Mouse (Mus musculus): Measurements from ENCODE around the gene Gm11168.
"Not testable (repeated sequence)": the region's sequence is repeated elsewhere in the genome, so short reads cannot be mapped to it uniquely, and the experiment has no call there.

Gm11168 gene

DNA sequence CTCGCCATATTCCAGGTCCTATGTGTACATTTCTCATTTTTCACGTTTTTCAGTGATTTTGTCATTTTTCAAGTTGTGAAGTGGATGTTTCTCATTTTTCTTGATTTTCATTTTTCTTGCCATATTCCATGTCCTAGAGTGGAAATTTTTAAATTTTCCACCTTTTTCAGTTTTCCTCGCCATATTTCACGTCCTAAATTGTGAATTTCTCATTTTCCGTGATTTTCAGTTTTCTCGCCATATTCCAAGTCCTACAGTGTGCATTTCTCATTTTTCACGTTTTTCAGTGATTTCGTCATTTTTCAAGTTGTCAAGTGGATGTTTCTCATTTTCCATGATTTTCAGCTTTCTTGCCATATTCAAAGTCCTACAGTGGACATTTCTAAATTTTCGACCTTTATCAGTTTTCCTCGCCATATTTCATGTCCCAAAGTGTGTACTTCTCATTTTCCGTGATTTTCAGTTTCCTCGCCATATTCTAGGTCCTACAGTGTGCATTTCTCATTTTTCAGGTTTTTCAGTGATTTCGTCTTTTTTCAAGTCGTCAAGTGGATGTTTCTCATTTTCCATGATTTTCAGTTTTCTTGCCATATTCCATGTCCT is at the start of gene Gm11168:
Gm11168 (plus strand) TSS at position 553 of the 603 bp plus-strand sequence.
- not testable (repeated sequence) for DNase-seq (ENCODE audit: low read depth, low spot score)

DNA sequence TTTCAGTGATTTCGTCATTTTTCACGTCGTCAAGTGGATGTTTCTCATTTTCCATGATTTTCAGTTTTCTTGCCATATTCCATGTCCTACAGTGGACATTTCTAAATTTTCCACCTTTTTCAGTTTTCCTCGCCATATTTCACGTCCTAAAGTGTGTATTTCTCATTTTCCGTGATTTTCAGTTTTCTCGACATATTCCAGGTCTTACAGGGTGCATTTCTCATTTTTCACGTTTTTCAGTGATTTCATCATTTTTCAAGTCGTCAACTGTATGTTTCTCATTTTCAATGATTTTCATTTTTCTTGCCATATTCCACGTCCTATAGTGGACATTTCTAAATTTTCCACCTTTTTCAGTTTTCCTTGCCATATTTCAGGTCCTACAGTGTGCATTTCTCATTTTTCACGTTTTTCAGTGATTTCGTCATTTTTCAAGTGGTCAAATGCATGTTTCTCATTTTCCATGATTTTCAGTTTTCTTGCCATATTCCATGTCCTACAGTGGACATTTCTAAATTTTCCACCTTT is 2.6 kb upstream of the Gm11168 start, which contains the start of gene Gm10722:
Gm10722 (plus strand) TSS at position 478 of the 528 bp plus-strand sequence.
- DNase-seq (ENCODE audit: low read depth, low spot score) = peak; percentile 34

DNA sequence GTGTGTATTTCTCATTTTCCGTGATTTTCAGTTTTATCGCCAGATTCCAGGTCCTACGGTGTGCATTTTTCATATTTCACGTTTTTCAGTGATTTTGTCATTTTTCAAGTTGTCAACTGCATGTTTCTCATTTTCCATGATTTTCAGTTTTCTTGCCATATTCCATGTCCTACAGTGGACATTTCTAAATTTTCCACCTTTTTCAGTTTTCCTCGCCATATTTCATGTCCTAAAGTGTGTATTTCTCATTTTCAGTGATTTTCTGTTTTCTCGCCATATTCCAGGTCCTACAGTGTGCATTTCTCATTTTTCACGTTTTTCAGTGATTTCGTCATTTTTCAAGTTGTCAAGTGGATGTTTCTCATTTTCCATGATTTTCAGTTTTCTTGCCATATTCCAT is 2.1 kb upstream of the Gm11168 start:
- DNase-seq (ENCODE audit: low read depth, low spot score) = not testable (repeated sequence)

DNA sequence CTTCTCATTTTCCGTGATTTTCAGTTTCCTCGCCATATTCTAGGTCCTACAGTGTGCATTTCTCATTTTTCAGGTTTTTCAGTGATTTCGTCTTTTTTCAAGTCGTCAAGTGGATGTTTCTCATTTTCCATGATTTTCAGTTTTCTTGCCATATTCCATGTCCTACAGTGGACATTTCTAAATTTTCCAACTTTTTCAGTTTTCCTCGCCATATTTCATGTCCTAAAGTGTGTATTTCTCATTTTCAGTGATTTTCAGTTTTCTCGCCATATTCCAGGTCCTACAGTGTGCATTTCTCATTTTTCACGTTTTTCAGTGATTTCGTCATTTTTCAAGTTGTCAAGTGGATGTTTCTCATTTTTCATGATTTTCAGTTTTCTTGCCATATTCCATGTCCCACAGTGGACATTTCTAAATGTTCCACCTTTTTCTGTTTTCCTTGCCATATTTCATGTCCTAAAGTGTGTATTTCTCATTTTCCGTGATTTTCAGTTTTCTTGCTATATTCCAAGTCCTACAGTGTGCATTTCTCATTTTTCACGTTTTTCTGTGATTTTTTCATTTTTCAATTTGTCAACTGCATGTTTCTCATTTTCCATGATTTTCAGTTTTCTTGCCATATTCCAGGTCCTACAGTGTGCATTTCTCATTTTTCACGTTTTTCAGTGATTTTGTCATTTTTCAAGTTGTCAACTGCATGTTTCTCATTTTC is 1.0 kb upstream of the Gm11168 start:
- DNase-seq (ENCODE audit: low read depth, low spot score) = peak; percentile 14

DNA sequence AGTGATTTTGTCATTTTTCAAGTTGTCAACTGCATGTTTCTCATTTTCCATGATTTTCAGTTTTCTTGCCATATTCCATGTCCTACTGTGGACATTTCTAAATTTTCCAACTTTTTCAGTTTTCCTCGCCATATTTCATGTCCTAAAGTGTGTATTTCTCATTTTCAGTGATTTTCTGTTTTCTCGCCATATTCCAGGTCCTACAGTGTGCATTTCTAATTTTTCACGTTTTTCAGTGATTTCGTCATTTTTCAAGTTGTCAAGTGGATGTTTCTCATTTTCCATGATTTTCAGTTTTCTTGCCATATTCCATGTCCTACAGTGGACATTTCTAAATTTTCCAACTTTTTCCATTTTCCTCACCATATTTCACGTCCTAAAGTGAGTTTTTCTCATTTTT is 3.0 kb downstream of the Gm11168 start:
- not testable (repeated sequence) for DNase-seq (ENCODE audit: low read depth, low spot score)

DNA sequence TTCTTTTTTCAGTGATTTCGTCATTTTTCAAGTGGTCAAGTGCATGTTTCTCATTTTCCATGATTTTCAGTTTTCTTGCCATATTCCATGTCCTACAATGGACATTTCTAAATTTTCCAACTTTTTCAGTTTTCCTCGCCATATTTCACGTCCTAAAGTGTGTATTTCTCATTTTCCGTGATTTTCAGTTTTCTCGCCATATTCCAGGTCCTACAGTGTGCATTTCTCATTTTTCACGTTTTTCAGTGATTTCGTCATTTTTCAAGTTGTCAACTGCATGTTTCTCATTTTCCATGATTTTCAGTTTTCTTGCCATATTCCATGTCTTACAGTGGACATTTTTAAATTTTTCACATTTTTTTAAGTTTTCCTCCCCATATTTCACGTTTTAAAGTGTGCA is 3.5 kb downstream of the Gm11168 start:
- not testable (repeated sequence) for DNase-seq (ENCODE audit: low read depth, low spot score)

DNA sequence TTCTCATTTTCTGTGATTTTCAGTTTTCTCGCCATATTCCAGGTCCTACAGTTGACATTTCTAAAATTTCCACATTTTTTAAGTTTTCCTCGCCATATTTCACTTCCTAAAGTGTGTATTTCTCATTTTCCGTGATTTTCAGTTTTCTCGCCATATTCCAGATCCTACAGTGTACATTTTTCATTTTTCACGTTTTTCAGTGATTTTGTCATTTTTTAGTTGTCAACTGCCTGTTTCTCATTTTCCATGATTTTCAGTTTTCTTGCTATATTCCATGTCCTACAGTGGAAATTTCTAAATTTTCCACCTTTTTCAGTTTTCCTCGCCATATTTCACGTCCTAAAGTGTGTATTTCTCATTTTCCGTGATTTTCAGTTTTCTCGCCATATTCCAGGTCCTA is 4.1 kb downstream of the Gm11168 start:
- DNase-seq (ENCODE audit: low read depth, low spot score) = peak; percentile 13

DNA sequence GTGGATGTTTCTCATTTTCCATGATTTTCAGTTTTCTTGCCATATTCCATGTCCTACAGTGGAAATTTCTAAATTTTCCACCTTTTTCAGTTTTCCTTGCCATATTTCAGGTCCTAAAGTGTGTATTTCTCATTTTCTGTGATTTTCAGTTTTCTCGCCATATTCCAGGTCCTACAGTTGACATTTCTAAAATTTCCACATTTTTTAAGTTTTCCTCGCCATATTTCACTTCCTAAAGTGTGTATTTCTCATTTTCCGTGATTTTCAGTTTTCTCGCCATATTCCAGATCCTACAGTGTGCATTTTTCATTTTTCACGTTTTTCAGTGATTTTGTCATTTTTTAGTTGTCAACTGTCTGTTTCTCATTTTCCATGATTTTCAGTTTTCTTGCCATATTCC is 6.2 kb downstream of the Gm11168 start:
- not testable (repeated sequence) for DNase-seq (ENCODE audit: low read depth, low spot score)

DNA sequence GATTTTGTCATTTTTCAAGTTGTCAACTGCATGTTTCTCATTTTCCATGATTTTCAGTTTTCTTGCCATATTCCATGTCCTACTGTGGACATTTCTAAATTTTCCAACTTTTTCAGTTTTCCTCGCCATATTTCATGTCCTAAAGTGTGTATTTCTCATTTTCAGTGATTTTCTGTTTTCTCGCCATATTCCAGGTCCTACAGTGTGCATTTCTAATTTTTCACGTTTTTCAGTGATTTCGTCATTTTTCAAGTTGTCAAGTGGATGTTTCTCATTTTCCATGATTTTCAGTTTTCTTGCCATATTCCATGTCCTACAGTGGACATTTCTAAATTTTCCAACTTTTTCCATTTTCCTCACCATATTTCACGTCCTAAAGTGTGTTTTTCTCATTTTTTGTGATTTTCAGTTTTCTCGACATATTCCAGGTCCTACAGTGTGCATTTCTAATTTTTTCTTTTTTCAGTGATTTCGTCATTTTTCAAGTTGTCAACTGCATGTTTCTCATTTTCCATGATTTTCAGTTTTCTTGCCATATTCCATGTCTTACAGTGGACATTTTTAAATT is 9.0 kb downstream of the Gm11168 start:
- DNase-seq (ENCODE audit: low read depth, low spot score) = not testable (repeated sequence)

DNA sequence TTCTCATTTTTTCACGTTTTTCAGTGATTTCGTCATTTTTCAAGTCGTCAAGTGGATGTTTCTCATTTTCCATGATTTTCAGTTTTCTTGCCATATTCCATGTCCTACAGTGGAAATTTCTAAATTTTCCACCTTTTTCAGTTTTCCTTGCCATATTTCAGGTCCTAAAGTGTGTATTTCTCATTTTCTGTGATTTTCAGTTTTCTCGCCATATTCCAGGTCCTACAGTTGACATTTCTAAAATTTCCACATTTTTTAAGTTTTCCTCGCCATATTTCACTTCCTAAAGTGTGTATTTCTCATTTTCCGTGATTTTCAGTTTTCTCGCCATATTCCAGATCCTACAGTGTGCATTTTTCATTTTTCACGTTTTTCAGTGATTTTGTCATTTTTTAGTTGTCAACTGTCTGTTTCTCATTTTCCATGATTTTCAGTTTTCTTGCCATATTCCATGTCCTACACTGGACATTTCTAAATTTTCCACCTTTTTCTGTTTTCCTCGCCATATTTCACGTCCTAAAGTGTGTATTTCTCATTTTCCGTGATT is 9.7 kb downstream of the Gm11168 start, which contains the start of gene Gm10721:
Gm10721 (plus strand) TSS at position 408 of the 547 bp plus-strand sequence.
- DNase-seq (ENCODE audit: low read depth, low spot score) = not testable (repeated sequence)

DNA sequence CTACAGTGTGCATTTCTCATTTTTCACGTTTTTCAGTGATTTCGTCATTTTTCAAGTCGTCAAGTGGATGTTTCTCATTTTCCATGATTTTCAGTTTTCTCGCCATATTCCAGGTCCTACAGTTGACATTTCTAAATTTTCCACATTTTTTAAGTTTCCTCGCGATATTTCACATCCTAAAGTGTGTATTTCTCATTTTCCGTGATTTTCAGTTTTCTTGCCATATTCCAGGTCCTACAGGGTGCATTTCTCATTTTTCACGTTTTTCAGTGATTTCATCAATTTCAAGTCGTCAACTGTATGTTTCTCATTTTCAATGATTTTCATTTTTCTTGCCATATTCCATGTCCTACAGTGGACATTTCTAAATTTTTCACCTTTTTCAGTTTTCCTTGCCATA is 12.2 kb downstream of the Gm11168 start, which contains the start of gene Gm10720:
Gm10720 (plus strand) TSS at position 301 of the 400 bp plus-strand sequence.
- DNase-seq (ENCODE audit: low read depth, low spot score) = not testable (repeated sequence)

DNA sequence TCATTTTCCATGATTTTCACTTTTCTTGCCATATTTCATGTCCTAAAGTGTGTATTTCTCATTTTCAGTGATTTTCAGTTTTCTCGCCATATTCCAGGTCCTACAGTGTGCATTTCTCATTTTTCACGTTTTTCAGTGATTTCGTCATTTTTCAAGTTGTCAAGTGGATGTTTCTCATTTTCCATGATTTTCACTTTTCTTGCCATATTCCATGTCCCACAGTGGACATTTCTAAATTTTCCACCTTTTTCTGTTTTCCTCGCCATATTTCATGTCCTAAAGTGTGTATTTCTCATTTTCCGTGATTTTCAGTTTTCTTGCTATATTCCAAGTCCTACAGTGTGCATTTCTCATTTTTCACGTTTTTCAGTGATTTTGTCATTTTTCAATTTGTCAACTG is 12.8 kb downstream of the Gm11168 start:
- DNase-seq (ENCODE audit: low read depth, low spot score) = not testable (repeated sequence)

DNA sequence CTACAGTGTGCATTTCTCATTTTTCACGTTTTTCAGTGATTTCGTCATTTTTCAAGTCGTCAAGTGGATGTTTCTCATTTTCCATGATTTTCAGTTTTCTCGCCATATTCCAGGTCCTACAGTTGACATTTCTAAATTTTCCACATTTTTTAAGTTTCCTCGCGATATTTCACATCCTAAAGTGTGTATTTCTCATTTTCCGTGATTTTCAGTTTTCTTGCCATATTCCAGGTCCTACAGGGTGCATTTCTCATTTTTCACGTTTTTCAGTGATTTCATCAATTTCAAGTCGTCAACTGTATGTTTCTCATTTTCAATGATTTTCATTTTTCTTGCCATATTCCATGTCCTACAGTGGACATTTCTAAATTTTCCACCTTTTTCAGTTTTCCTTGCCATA is 14.0 kb downstream of the Gm11168 start, which contains the start of gene Gm10719:
Gm10719 (plus strand) TSS at position 301 of the 400 bp plus-strand sequence.
- not testable (repeated sequence) for DNase-seq (ENCODE audit: low read depth, low spot score)

DNA sequence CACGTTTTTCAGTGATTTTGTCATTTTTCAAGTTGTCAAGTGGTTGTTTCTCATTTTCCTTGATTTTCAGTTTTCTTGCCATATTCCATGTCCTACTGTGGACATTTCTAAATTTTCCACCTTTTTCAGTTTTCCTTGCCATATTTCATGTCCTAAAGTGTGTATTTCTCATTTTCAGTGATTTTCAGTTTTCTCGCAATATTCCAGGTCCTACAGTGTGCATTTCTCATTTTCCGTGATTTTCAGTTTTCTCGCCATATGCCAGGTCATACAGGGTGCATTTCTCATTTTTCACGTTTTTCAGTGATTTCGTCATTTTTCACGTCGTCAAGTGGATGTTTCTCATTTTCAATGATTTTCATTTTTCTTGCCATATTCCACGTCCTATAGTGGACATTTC is 15.8 kb downstream of the Gm11168 start:
- not testable (repeated sequence) for DNase-seq (ENCODE audit: low read depth, low spot score)

DNA sequence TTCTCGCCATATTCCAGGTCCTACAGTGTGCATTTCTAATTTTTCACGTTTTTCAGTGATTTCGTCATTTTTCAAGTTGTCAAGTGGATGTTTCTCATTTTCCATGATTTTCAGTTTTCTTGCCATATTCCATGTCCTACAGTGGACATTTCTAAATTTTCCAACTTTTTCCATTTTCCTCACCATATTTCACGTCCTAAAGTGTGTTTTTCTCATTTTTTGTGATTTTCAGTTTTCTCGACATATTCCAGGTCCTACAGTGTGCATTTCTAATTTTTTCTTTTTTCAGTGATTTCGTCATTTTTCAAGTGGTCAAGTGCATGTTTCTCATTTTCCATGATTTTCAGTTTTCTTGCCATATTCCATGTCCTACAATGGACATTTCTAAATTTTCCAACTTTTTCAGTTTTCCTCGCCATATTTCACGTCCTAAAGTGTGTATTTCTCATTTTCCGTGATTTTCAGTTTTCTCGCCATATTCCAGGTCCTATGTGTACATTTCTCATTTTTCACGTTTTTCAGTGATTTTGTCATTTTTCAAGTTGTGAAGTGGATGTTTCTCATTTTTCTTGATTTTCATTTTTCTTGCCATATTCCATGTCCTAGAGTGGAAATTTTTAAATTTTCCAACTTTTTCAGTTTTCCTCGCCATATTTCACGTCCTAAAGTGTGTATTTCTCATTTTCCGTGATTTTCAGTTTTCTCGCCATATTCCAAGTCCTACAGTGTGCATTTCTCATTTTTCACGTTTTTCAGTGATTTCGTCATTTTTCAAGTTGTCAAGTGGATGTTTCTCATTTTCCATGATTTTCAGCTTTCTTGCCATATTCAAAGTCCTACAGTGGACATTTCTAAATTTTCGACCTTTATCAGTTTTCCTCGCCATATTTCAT is 16.9 kb downstream of the Gm11168 start:
- not testable (repeated sequence) for DNase-seq (ENCODE audit: low read depth, low spot score)

DNA sequence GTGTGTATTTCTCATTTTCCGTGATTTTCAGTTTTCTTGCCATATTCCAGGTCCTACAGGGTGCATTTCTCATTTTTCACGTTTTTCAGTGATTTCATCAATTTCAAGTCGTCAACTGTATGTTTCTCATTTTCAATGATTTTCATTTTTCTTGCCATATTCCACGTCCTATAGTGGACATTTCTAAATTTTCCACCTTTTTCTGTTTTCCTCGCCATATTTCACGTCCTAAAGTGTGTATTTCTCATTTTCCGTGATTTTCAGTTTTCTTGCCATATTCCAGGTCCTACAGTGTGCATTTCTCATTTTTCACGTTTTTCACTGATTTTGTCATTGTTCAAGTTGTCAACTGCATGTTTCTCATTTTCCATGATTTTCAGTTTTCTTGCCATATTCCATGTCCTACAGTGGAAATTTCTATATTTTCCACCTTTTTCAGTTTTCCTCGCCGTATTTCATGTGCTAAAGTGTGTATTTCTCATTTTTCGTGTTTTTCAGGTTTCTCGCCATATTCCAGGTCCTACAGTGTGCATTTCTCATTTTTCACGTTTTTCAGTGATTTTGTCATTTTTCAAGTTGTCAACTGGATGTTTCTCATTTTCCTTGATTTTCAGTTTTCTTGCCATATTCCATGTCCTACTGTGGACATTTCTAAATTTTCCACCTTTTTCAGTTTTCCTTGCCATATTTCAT is 19.3 kb downstream of the Gm11168 start:
- peak; percentile 27 for DNase-seq (ENCODE audit: low read depth, low spot score)

DNA sequence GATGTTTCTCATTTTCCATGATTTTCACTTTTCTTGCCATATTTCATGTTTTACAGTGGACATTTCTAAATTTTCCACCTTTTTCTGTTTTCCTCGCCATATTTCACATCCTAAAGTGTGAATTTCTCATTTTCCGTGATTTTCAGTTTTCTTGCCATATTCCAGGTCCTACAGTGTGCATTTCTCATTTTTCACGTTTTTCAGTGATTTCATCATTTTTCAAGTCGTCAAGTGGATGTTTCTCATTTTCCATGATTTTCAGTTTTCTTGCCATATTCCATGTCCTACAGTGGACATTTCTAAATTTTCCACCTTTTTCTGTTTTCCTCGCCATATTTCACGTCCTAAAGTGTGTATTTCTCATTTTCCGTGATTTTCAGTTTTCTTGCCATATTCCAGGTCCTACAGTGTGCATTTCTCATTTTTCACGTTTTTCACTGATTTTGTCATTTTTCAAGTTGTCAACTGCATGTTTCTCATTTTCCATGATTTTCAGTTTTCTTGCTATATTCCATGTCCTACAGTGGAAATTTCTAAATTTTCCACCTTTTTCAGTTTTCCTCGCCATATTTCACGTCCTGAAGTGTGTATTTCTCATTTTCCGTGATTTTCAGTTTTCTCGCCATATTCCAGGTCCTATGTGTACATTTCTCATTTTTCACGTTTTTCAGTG is 20.3 kb downstream of the Gm11168 start, which contains the start of gene Gm10718:
Gm10718 (plus strand) TSS at position 236 of the 673 bp plus-strand sequence.
- not testable (repeated sequence) for DNase-seq (ENCODE audit: low read depth, low spot score)

DNA sequence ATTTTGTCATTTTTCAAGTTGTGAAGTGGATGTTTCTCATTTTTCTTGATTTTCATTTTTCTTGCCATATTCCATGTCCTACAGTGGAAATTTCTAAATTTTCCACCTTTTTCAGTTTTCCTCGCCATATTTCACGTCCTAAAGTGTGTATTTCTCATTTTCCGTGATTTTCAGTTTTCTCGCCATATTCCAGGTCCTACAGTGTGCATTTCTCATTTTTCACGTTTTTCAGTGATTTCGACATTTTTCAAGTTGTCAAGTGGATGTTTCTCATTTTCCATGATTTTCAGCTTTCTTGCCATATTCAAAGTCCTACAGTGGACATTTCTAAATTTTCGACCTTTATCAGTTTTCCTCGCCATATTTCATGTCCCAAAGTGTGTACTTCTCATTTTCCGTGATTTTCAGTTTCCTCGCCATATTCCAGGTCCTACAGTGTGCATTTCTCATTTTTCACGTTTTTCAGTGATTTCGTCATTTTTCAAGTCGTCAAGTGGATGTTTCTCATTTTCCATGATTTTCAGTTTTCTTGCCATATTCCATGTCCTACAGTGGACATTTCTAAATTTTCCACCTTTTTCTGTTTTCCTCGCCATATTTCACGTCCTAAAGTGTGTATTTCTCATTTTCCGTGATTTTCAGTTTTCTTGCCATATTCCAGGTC is 21.0 kb downstream of the Gm11168 start:
- DNase-seq (ENCODE audit: low read depth, low spot score) = not testable (repeated sequence)

DNA sequence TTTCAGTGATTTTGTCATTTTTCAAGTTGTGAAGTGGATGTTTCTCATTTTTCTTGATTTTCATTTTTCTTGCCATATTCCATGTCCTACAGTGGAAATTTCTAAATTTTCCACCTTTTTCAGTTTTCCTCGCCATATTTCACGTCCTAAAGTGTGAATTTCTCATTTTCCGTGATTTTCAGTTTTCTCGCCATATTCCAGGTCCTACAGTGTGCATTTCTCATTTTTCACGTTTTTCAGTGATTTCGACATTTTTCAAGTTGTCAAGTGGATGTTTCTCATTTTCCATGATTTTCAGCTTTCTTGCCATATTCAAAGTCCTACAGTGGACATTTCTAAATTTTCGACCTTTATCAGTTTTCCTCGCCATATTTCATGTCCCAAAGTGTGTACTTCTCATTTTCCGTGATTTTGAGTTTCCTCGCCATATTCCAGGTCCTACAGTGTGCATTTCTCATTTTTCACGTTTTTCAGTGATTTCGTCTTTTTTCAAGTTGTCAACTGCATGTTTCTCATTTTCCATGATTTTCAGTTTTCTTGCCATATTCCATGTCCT is 21.8 kb downstream of the Gm11168 start, which contains the start of gene Gm10717:
Gm10717 (plus strand) TSS at position 506 of the 556 bp plus-strand sequence.
- not testable (repeated sequence) for DNase-seq (ENCODE audit: low read depth, low spot score)
